Mouse (Mus musculus): ENCODE results near the gene Rad17. TPM values are rescaled to one million over a fixed set of nuclear protein-coding genes. Genes with fewer than 3 reads are reported as not detected.

The Rad17 gene
- polyA plus RNA-seq, 1 experiment = 11.9 TPM

- WGBS = 22% methylated on average over 2 of the region's 2 CpGs
- TF ChIP-seq CTCF (IDR thresholded peaks at IDR 0.05; ENCODE audit: control insufficient read depth, insufficient read depth, low read length) = no peak
- TF ChIP-seq POLR2A (IDR thresholded peaks at IDR 0.05; ENCODE audit: borderline replicate concordance, control insufficient read depth, low read depth, low read length) = no peak
- H3K4me3 ChIP-seq (replicated peaks; ENCODE audit: control insufficient read depth, low read depth, low read length) = no peak overlapping the region
- H3K4me1 ChIP-seq (ENCODE audit: control insufficient read depth, insufficient read depth, low read length) = no peaks in the 10 kb centered on the region
- H3K27ac ChIP-seq (ENCODE audit: control insufficient read depth, insufficient read depth, low read depth, low read length, poor library complexity) = no peak overlapping the region
Measured at GRCm38 (mm10) chr13:100570713-100571112, 80.1 kb downstream of the Rad17 start.

GRCm38 (mm10) chr13:100568359-100568758 lies 82.5 kb downstream of the Rad17 start:
- Histone ChIP-seq H3K27ac (ENCODE audit: control insufficient read depth, insufficient read depth, low read depth, low read length, poor library complexity) (no peak overlapping the region), H3K4me3 (replicated peaks; ENCODE audit: control insufficient read depth, low read depth, low read length) (no peak overlapping the region), H3K4me1 (ENCODE audit: control insufficient read depth, insufficient read depth, low read length) (no peaks in the 10 kb centered on the region)
- WGBS = 92% methylated on average over 1 of the region's 1 CpGs
- TF ChIP-seq POLR2A (IDR thresholded peaks at IDR 0.05; ENCODE audit: borderline replicate concordance, control insufficient read depth, low read depth, low read length) = no peak
- TF ChIP-seq CTCF (IDR thresholded peaks at IDR 0.05; ENCODE audit: control insufficient read depth, insufficient read depth, low read length) = no peak

Other genes with a start within 250 kb of the Rad17 start
- gene Naip1, start 198.2 kb downstream of the Rad17 start, polyA plus RNA-seq (2011; ENCODE audit: insufficient read depth, insufficient read length, low replicate concordance, missing spikeins) = 0.50 TPM in 1 of 2 replicates, not detected in the other
- gene Gtf2h2, start 158.5 kb downstream of the Rad17 start, polyA plus RNA-seq (2011; ENCODE audit: insufficient read depth, insufficient read length, low replicate concordance, missing spikeins) = 12.1 and 26.1 TPM in 2 replicates
- 0.60 TPM in 1 of 2 replicates, not detected in the other for gene Ocln, start 98.3 kb downstream of the Rad17 start, polyA plus RNA-seq (2011; ENCODE audit: insufficient read depth, insufficient read length, low replicate concordance, missing spikeins)
- 1.4 TPM in 1 of 2 replicates, not detected in the other for gene Marveld2, start 34.1 kb downstream of the Rad17 start, polyA plus RNA-seq (2011; ENCODE audit: insufficient read depth, insufficient read length, low replicate concordance, missing spikeins)
- 65.5 and 83.2 TPM in 2 replicates for gene Ak6, start 72 bp downstream of the Rad17 start, polyA plus RNA-seq (2011; ENCODE audit: insufficient read depth, insufficient read length, low replicate concordance, missing spikeins)
- gene Taf9, start 528 bp upstream of the Rad17 start, polyA plus RNA-seq (2011; ENCODE audit: insufficient read depth, insufficient read length, low replicate concordance, missing spikeins) = 5.2 and 8.7 TPM in 2 replicates
- gene Ccdc125, start 18.7 kb upstream of the Rad17 start, polyA plus RNA-seq (2011; ENCODE audit: insufficient read depth, insufficient read length, low replicate concordance, missing spikeins) = 11.6 and 18.3 TPM in 2 replicates
- 18.1 and 24.2 TPM in 2 replicates for gene Cdk7, start 79.9 kb upstream of the Rad17 start, polyA plus RNA-seq (2011; ENCODE audit: insufficient read depth, insufficient read length, low replicate concordance, missing spikeins)
- 35.3 and 44.2 TPM in 2 replicates for gene Mrps36, start 93.6 kb upstream of the Rad17 start, polyA plus RNA-seq (2011; ENCODE audit: insufficient read depth, insufficient read length, low replicate concordance, missing spikeins)
- gene Cenph, start 124.8 kb upstream of the Rad17 start, polyA plus RNA-seq (2011; ENCODE audit: insufficient read depth, insufficient read length, low replicate concordance, missing spikeins) = 50.0 and 67.5 TPM in 2 replicates
- 62.2 and 75.7 TPM in 2 replicates for gene Ccnb1, start 135.5 kb upstream of the Rad17 start, polyA plus RNA-seq (2011; ENCODE audit: insufficient read depth, insufficient read length, low replicate concordance, missing spikeins)
- gene Slc30a5, start 182.4 kb upstream of the Rad17 start, polyA plus RNA-seq (2011; ENCODE audit: insufficient read depth, insufficient read length, low replicate concordance, missing spikeins) = 20.7 and 23.2 TPM in 2 replicates

All from bone marrow, adult 2 months (tissue).